Mouse (Mus musculus) lung, adult 2 months (tissue): Measurements from ENCODE around the gene Olfr1181.

Experiments
- CTCF ChIP-seq: fragments of 200-500 bp; IDR thresholded peaks from 2 replicates; pipeline ENCODE4 v1.5.1; 2011; ENCODE audit warnings: mild to moderate bottlenecking, low read length, control low read depth; ENCODE audit not compliant: insufficient read depth
- POLR2A ChIP-seq: fragments of 200-500 bp; IDR thresholded peaks from 2 replicates; pipeline ENCODE4 v1.6.1; 2011; ENCODE audit warnings: low read depth, mild to moderate bottlenecking, control low read depth, low read length, borderline replicate concordance; ENCODE audit errors: extremely low read depth

DNA sequence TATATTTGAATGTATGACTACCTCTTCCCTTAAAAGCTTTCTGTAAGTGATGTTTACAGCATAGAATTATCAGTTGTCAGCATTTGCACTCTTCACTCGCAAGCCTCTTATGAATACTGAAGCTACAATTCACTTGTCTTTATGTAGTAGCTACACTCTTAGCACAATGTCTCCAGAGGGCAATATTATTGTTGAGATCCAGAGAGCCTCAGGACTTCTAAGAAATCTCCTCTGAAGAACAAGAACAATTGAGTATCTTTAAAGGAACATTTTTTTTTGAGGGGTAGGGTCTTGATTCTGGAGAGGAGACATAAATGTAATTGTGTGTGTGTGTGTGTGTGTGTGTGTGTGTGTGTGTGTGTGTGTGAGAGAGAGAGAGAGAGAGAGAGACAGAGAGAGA, at the start of gene Olfr1181:
- no peak for TF ChIP-seq CTCF
- no peak for TF ChIP-seq POLR2A
